Mouse (Mus musculus): ENCODE results near the gene Stx11. TPM values are rescaled to one million over a fixed set of nuclear protein-coding genes. Genes with fewer than 3 reads are reported as not detected.

Gene Stx11
- total RNA-seq (2015): 41.9 and 44.6 TPM in 2 replicates
- 36.0 and 46.8 TPM in 2 replicates for total RNA-seq (2017)

DNA sequence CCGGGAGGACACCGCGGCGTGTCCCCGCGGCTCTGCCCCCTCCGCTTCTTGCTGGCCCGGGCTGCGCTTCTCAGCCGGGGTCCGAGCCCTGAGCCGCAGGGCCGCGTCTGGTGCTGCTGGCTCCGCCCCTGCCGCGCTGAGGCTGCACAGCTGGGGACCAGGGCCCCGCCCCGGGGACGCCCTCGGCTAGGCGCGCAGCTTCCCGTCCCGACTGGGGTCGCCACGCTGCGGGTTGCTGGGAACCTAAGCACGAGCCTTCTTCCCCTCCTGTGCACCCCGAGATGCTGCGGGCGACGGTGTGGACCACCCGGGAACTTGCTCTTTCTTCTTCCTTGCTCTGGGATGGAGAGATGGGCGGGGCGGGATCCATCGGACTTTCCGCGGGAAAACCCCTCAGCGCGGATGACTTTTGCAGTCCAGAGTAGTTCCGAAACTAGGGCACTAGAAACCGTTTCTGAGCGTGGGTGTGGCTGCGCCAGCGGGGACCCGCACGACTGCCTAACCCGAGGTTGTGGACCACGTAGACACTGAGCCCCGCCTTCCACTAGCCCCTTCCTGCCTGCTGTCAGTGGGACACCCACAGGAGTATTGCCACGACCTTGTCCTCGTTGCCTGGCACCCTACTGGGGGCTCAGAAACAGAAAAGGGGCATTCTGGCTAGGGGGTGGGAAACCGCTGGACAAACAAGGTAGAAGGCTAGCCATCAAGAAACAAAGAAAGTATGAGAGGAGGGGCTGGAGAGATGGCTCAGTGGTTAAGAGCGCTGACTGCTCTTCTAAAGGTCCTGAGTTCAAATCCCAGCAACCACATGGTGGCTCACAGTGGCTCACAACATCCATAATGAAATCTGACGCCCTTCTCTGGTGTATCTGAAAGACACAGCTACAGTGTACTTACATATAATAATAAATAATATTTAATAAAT lies at the start of gene Stx11:
Gene Stx11, minus strand, starts transcription at position 148 of the 925 bp plus-strand sequence.
- peak; percentile 90 for ATAC-seq (ENCODE audit: poor library complexity, severe bottlenecking)

GRCm38 (mm10) chr10:13008737-13009121 lies 44.6 kb upstream of the Stx11 start:
- peak; percentile 43; the same call in 1 of the 2 replicates for ATAC-seq (ENCODE audit: poor library complexity, severe bottlenecking)

DNA sequence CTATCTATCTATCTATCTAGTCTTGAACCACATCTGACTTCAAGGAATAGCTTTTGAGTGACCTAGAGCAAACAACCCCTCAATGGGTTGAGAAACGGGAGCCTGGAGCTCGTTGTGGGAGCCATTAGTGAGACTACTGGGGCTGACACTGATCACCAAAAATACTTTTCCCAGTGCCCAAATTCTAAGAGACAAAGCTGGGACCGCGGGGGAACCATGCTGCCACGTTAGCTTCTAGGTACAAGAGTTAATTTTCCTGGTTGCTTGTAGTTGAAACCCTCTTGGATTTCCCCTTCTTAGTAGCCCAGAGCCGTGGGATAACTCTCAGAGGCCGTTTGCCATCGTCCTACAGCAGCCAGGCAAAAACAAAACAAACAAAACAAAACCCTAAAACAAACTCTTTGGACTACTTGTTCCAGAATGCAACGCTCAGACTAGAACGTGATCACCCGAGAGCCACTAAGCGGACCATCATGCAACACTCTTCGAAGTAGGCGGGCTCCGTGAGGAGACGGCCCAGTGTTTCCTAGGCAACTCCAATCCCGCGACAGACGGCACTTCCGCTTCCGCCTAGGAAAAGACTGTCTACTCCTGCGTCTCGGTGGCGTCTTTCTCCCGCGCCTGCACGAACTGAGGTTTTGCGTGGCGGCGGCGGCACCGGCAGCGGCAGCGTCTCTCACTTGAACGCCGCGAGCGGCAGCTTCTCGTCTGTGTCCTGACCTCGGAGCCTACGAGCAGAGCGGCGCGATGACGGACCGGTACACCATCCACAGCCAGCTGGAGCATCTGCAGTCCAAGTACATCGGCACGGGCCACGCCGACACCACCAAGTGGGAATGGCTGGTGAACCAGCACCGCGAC lies 44.0 kb upstream of the Stx11 start:
- peak; percentile 100 for ATAC-seq (ENCODE audit: poor library complexity, severe bottlenecking)

DNA sequence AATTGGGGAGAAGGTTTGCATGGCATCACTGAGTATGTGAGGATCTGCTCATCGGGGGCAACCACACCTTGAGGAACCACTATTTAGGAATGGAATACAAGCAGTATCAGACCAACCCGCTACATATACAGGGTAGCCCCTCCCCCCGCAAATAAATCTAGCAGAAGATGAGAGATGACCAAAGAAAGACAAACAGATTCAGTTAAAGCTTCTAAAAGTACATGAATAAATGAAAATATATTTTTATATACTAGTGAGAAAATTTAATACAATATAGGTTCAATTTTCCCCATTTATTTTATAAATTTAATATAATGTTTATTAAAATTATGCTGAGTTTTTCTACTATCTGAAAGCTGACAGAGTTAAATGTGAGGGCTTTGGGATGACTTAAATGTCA lies 40.9 kb upstream of the Stx11 start, which contains the start of gene Sf3b5:
Gene Sf3b5, plus strand, starts transcription at position 301 of the 400 bp plus-strand sequence.
- no peak for ATAC-seq (ENCODE audit: poor library complexity, severe bottlenecking)

DNA sequence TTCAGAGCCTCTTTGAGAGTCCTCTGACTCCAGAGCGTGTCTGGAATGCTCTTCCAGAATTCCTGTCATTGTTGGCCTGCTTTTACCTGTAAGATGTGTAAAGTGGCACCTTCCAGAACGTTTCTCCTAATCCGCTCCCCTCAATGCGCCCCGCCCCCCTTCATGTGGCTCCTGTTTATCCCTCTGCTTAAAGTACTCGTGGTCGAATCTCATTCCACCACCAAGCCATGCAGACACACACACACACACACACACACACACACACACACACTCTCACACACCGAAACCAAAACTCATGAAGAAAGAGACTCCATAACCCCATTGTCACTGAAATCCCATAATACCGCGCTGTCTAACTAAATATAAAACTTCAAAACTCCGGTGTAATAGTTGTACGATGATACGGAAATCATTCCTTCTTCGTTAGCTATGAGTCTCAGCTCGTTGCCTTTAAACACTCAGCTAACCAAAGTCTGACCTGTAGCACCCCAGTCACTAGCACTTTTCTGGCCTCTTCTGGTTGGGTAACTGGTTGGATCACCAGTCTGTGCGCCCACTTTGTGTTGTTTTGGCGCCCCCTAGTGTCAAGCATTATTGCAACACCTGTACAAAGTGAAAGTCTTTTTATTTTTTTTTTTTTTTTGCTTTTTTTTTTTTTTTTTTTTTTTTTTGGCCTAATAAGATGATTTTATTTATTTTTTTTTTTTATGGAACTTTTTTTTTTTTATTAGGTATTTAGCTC lies 32.8 kb upstream of the Stx11 start:
- ATAC-seq (ENCODE audit: poor library complexity, severe bottlenecking): peak; percentile 99

- no peak for ATAC-seq (ENCODE audit: poor library complexity, severe bottlenecking)
These were observed 29.4 kb upstream of the Stx11 start for GRCm38 (mm10) chr10:12993411-12994039.

- ATAC-seq (ENCODE audit: poor library complexity, severe bottlenecking): peak; percentile 45
These were observed 27.9 kb upstream of the Stx11 start for GRCm38 (mm10) chr10:12991953-12992352.

DNA sequence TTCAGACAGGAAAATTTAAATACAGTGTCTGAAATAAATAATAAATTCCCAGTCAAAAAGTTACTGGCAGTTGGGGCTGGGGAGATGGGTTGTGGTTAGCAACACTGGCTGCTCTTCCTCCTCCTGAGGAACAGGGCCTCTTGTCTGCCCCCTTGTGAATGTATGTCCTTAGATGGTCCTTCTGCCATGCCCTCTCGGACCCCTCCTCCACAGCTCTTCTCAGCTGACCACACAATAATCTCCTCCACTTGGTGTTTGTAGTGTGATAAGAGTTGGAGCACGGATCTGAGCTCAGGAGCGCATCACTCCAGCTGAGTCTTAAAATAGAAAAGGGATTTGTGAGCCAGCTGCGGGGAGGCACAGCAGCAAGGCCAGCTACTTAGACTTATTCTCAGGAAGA lies 22.8 kb upstream of the Stx11 start:
- peak; percentile 68 for ATAC-seq (ENCODE audit: poor library complexity, severe bottlenecking)

DNA sequence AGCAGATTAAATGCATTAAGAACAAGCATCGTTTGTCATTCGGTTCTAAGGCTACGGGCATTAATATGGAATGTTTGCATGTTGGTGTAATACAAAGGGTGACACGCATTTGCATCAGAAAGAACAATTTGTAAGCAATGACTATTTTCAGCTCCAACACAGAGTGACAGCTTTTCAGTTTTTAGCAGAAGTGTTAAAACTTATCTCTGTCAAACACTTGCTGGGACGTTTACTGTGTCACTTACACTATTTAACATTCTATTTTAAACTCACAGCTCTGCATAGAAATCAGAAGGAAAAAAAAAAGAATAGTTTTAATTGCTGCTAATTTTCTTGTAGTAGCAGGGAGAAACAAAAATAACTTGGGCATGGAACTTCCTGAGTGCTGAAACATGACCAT lies 22.4 kb upstream of the Stx11 start:
- ATAC-seq (ENCODE audit: poor library complexity, severe bottlenecking): no peak

GRCm38 (mm10) chr10:12985028-12985427 lies 20.9 kb upstream of the Stx11 start:
- ATAC-seq (ENCODE audit: poor library complexity, severe bottlenecking): no peak

- ATAC-seq (ENCODE audit: poor library complexity, severe bottlenecking): no peak
These were observed 19.4 kb upstream of the Stx11 start for GRCm38 (mm10) chr10:12983516-12983915.

GRCm38 (mm10) chr10:12981071-12981470 lies 17.0 kb upstream of the Stx11 start:
- ATAC-seq (ENCODE audit: poor library complexity, severe bottlenecking): no peak

- ATAC-seq (ENCODE audit: poor library complexity, severe bottlenecking): no peak
These were observed 13.7 kb upstream of the Stx11 start for GRCm38 (mm10) chr10:12977787-12978212.

DNA sequence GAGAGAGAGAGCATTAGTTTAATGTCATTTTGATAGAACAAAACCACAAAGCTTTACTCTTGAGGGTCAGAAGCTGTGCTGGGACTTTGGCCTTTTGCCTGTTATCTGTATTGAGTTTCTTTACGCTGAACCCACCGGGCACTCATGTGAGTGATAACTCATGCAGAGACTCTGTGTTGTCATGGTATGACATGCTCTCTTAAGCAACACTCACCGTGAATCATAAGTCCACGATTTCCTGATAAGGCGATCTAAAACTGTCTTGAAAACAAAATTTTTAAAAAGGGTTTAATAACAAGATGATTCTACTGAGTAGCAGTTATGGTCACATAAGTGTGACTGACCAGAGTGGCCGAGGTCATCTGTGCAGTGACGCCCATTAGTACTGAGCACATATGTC lies 12.5 kb upstream of the Stx11 start:
- ATAC-seq (ENCODE audit: poor library complexity, severe bottlenecking): peak; percentile 54

DNA sequence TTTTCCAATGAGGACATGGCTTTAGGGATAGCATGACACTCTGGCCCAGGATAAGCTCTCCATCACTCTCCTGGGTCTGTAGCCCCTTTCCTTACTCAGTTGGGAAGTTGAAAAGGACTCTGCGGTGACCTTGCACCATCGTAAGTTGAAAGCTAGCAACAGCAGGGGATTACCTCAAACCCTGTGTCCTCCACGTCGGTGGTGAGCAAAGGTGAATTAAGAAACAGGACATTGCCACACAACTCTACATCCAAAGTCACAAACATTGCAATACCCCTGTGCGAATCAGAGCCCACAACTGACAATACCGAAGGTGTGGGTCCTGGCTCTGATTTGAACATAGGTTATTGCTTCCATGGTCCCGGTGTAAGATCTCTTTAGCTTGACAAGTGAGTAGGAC lies 11.9 kb upstream of the Stx11 start:
- peak; percentile 84 for ATAC-seq (ENCODE audit: poor library complexity, severe bottlenecking)

DNA sequence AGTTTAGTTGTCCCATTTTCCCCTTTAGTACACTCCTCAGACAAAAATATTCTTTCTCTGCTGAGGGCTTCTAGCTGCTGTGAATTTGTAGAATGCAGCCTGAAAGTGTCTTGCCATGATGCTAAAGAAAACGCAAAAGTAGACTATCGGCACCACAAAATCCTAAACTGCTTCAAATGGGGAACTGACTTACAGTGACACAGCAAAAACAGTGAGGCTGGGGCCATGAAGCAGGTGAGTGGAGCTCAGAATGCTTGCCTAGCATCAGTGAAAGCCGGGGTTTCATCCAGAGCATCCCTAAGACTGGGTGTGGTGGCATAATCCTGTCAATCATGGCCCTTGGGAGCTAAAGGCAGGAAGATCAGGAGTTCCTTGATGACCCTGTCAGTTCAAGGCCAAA lies 11.4 kb upstream of the Stx11 start:
- ATAC-seq (ENCODE audit: poor library complexity, severe bottlenecking): peak; percentile 74

DNA sequence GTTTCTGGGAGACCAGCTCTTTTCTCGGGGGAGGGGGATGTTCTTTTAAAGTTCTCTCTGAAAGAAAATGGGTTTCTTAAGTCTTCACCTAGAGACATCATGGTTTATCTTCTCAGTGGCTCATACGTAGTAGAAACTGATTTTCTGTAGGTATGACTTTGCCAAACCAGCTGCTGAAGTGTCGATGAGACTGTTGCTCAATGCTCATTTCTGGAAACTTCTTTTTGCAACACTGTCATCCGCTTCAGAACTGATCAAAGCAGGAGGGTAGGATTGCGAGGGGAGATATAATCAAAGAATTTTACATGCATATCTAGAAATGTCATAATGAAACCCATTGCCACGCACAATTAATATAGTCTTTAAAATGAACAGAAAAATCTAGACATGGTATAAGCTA lies 10.5 kb upstream of the Stx11 start:
- ATAC-seq (ENCODE audit: poor library complexity, severe bottlenecking): peak; percentile 50

- ATAC-seq (ENCODE audit: poor library complexity, severe bottlenecking): no peak
These were observed 1.6 kb upstream of the Stx11 start for GRCm38 (mm10) chr10:12965669-12966180.

GRCm38 (mm10) chr10:12963362-12964147 lies 543 bp downstream of the Stx11 start:
- ATAC-seq (ENCODE audit: poor library complexity, severe bottlenecking): peak; percentile 45

All from megakaryocyte, adult 5-6 weeks (primary cell).